Mouse (Mus musculus) heart, adult 2 months (tissue): ENCODE results near the gene Endou.

ENCODE experiments used
- CTCF ChIP-seq: fragments of 200-600 bp; IDR thresholded peaks from 2 replicates; pipeline ENCODE4 v1.8.1; 2022; ENCODE audit warnings: antibody characterized with exemption, mild to moderate bottlenecking, moderate library complexity
- POLR2A ChIP-seq: fragments of 200-500 bp; IDR thresholded peaks from 2 replicates; pipeline ENCODE4 v1.6.1; 2011; ENCODE audit warnings: mild to moderate bottlenecking, low read depth, low read length, control low read depth; ENCODE audit not compliant: insufficient read depth

GRCm38 (mm10) chr15:97673256-97674000, 57.7 kb downstream of the Endou start:
- no peak for TF ChIP-seq CTCF
- TF ChIP-seq POLR2A: no peak
